Mouse (Mus musculus) ES-Bruce4 (cell line): ENCODE measurements around the gene Zdhhc13. TPM values are rescaled to one million over a fixed set of nuclear protein-coding genes. Genes with fewer than 3 reads are reported as not detected.

Source experiments
- H3K27ac ChIP-seq: 2 replicates; pipeline ENCODE4 v1.5.1; 2012; ENCODE audit warnings: low read length, inconsistent platforms; ENCODE audit not compliant: insufficient read depth
- H3K27me3 ChIP-seq: 2 replicates; pipeline ENCODE4 v1.6.1; 2012; ENCODE audit warnings: mild to moderate bottlenecking, low read length, inconsistent platforms; ENCODE audit not compliant: control insufficient read depth, poor library complexity, insufficient read depth, severe bottlenecking
- H3K36me3 ChIP-seq: 2 replicates; pipeline ENCODE4 v1.6.1; 2012; ENCODE audit warnings: inconsistent platforms, mild to moderate bottlenecking, low read length, moderate library complexity; ENCODE audit not compliant: control insufficient read depth, poor library complexity, insufficient read depth, severe bottlenecking
- H3K4me1 ChIP-seq: one replicate; pipeline ENCODE4 v1.8.1; 2011; ENCODE audit warnings: low read length; ENCODE audit not compliant: control insufficient read depth, insufficient read depth
- H3K4me3 ChIP-seq: 2 replicates; pipeline ENCODE4 v1.5.1; 2011; ENCODE audit warnings: low read depth, mild to moderate bottlenecking, low read length
- H3K9ac ChIP-seq: 2 replicates; pipeline ENCODE4 v1.6.1; 2012; ENCODE audit warnings: low read depth, mild to moderate bottlenecking, inconsistent platforms; ENCODE audit not compliant: poor library complexity, severe bottlenecking
- H3K9me3 ChIP-seq: replicated peaks from 2 replicates; pipeline ENCODE4 v1.6.1; 2012; ENCODE audit warnings: mild to moderate bottlenecking, low read length, inconsistent platforms; ENCODE audit not compliant: control insufficient read depth, poor library complexity, insufficient read depth, severe bottlenecking
- CTCF ChIP-seq: IDR thresholded peaks from one replicate; pipeline ENCODE4 v1.8.1; 2011; ENCODE audit warnings: low read depth, low read length
- EP300 ChIP-seq: IDR thresholded peaks from 2 replicates; pipeline ENCODE4 v1.6.1; 2011; ENCODE audit warnings: low read depth, low read length; ENCODE audit not compliant: insufficient read depth
- POLR2A ChIP-seq: IDR thresholded peaks from one replicate; pipeline ENCODE4 v1.8.1; 2011; ENCODE audit warnings: low read length; ENCODE audit not compliant: insufficient read depth
- polyA plus RNA-seq: library from polyadenylated mRNA; stranded (reverse); fragments of >200 nt; gene quantifications from 2 replicates; pipeline ENCODE4 v1.2.4, GENCODE M21; 2011; ENCODE audit warnings: low read depth; ENCODE audit not compliant: missing spikeins, insufficient read depth, insufficient read length

Gene Zdhhc13
- polyA plus RNA-seq, 1 experiment = 52.1 TPM

GRCm38 (mm10) chr7:48756306-48756931, 32.4 kb upstream of the Zdhhc13 start:
- Histone ChIP-seq H3K27ac (no peak overlapping the region), H3K27me3 (no peaks in the 10 kb centered on the region), H3K36me3 (no peaks in the 10 kb centered on the region), H3K9ac (no peak overlapping the region), H3K4me3 (no peak overlapping the region), H3K4me1 (no peaks in the 10 kb centered on the region), H3K9me3 (no peaks in the 10 kb centered on the region)
- no peak for TF ChIP-seq EP300

- Histone ChIP-seq H3K9me3 (no peaks in the 10 kb centered on the region), H3K36me3 (no peaks in the 10 kb centered on the region), H3K9ac (no peak overlapping the region), H3K4me1 (no peaks in the 10 kb centered on the region), H3K4me3 (no peak overlapping the region), H3K27ac (no peak overlapping the region), H3K27me3 (no peaks in the 10 kb centered on the region)
- TF ChIP-seq CTCF (no peak), EP300 (no peak), POLR2A (no peak)
These were observed 30.7 kb upstream of the Zdhhc13 start for GRCm38 (mm10) chr7:48758083-48758482.

- no peaks in the 10 kb centered on the region for H3K4me1 ChIP-seq
- no peak for TF ChIP-seq EP300
- no peak for TF ChIP-seq POLR2A
- no peak for TF ChIP-seq CTCF
- no peaks in the 10 kb centered on the region for H3K36me3 ChIP-seq
- no peak overlapping the region for H3K9ac ChIP-seq
- H3K9me3 ChIP-seq = no peaks in the 10 kb centered on the region
- H3K27ac ChIP-seq = no peak overlapping the region
- no peak overlapping the region for H3K4me3 ChIP-seq
- H3K27me3 ChIP-seq = no peaks in the 10 kb centered on the region
These were observed 28.0 kb upstream of the Zdhhc13 start for GRCm38 (mm10) chr7:48760789-48761188.

- H3K9ac ChIP-seq = no peak overlapping the region
- no peak overlapping the region for H3K27ac ChIP-seq
- TF ChIP-seq POLR2A (no peak), EP300 (no peak), CTCF (no peak)
- no peaks in the 10 kb centered on the region for H3K27me3 ChIP-seq
- no peaks in the 10 kb centered on the region for H3K36me3 ChIP-seq
- H3K4me3 ChIP-seq = no peak overlapping the region
- no peaks in the 10 kb centered on the region for H3K9me3 ChIP-seq
- no peaks in the 10 kb centered on the region for H3K4me1 ChIP-seq
These were observed 26.5 kb upstream of the Zdhhc13 start for GRCm38 (mm10) chr7:48762289-48762688.

GRCm38 (mm10) chr7:48762721-48763120, 26.1 kb upstream of the Zdhhc13 start:
- no peaks in the 10 kb centered on the region for H3K4me1 ChIP-seq
- H3K9me3 ChIP-seq = no peaks in the 10 kb centered on the region
- no peak overlapping the region for H3K9ac ChIP-seq
- no peaks in the 10 kb centered on the region for H3K27me3 ChIP-seq
- no peak overlapping the region for H3K27ac ChIP-seq
- no peak overlapping the region for H3K4me3 ChIP-seq
- TF ChIP-seq EP300 = no peak
- TF ChIP-seq POLR2A = no peak
- no peak for TF ChIP-seq CTCF
- H3K36me3 ChIP-seq = no peaks in the 10 kb centered on the region

- H3K4me3 ChIP-seq = no peak overlapping the region
- H3K27me3 ChIP-seq = no peaks in the 10 kb centered on the region
- no peaks in the 10 kb centered on the region for H3K4me1 ChIP-seq
- H3K27ac ChIP-seq = no peak overlapping the region
- no peak overlapping the region for H3K9ac ChIP-seq
- no peaks in the 10 kb centered on the region for H3K9me3 ChIP-seq
- TF ChIP-seq EP300 (no peak), CTCF (no peak), POLR2A (no peak)
- H3K36me3 ChIP-seq = no peaks in the 10 kb centered on the region
These were observed 22.8 kb upstream of the Zdhhc13 start for GRCm38 (mm10) chr7:48765959-48766358.
